Mouse (Mus musculus) lung, postnatal 4 days (tissue): ENCODE measurements at regions not wholly inside any gene's neighbourhood (a gene's known extent, or its start where the extent isn't known, plus 50 kb on each side); places are given as distances from the start of the nearest gene placed in this dataset.

Source experiments
- DNase-seq, 2 experiments: peaks; one replicate each; pipeline ENCODE4 v3.0.0; 2021

DNA sequence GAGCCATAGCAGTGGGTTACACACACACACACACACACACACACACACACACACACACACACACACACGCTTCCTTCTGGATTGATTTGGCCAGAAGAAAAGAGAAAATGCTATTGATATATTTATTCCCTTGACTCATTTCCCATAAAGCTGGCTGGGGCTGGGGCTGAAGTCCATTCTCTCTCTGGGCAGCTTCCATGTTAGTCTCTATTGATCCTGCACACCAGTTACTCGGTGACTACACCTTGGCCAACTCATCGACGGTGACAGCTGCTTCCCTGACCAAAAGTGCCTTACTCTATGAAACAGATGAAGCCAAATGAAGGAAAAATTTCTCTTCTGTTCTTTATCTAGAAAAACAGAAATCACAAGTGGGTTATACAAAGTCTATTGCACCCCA, 82.1 kb downstream of the Snx18 start:
- DNase-seq, result no peak

DNA sequence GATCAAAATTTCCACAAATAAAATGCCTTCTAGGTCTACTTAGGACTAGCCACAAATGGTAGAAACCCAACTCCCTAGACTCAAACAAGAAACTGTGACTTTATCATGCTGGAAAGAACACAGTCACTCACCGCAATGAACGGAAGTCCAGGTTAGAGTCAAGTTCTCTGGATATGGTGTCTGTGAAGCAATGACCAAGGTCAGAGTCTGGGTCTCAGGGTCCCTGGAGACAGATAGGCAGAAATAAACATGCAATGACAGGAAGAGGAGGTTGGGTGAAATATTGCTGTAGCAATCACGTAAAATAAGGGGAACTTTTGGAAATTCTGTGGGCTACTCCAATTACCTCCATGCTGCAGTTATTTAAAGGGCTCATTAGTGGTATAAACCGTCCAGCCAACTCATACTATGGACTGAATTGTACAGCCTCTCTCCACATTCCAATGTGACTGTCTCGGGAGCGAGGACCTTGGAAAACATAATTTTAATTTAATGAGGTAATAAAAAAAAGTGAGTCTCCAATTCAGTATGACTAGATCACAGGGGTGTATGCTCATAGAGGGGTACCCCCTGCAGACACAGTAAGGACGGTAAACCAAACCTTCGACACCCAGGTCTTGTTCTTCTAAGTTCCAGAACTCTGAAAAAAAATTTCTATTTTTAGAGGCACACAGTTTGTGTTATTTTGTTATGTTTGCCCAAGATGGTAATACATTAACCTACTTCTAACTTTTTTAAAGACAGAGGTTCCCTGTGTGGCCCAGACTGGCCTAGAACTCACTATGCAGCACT, 83.5 kb downstream of the Snx18 start:
- no peak for DNase-seq

- DNase-seq, result no peak
Measured at GRCm38 (mm10) chr13:113533884-113534445, 84.4 kb downstream of the Snx18 start.

- DNase-seq, result no peak
Measured at GRCm38 (mm10) chr13:113526997-113527396, 91.4 kb downstream of the Snx18 start.

GRCm38 (mm10) chr13:113523503-113523902, 94.9 kb downstream of the Snx18 start:
- DNase-seq, result no peak

- DNase-seq, result no peak
Measured at GRCm38 (mm10) chr13:113518144-113518543, 100.2 kb downstream of the Snx18 start.

DNA sequence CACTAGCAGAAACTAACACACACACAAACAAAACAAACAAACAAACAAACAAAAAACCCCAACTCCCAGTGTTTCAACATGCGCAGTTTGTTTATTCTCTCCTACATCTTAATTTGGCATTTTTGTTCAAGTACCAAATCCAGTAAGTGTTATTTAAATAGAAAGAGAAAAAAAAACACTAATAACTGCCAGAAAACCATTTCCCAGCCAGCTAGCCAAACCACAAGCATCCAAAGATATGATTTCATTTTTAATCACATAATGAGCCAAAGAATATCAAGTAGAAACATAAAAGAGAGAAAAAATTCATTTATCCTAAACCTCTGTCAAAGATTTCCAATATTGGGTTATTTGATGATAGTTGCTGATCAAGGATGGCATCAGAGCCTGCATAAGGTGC, 102.3 kb downstream of the Snx18 start:
- no peak for DNase-seq

DNA sequence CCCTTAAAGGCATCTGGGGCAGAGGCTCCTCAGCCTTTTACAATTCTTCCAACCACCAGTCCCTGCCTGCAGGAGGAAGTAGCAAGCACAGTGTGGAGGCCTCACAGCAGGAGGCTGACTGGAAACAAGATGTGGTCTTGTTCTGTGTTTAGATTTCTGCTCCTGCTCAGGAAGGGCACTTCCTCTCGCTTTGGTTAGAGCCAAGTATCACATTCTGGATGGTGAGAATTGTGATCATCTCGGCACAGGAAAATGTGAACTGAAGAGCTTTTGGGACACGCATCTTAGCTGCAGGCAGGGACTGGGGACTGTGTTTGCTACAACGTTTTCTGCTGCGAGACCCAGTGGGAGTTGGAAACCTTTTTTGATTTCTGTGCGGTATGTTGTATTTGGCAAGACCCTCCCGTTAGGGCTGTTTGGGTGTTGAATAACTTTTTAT, 103.2 kb downstream of the Snx18 start:
- peak; percentile 48 to 60 for DNase-seq

DNA sequence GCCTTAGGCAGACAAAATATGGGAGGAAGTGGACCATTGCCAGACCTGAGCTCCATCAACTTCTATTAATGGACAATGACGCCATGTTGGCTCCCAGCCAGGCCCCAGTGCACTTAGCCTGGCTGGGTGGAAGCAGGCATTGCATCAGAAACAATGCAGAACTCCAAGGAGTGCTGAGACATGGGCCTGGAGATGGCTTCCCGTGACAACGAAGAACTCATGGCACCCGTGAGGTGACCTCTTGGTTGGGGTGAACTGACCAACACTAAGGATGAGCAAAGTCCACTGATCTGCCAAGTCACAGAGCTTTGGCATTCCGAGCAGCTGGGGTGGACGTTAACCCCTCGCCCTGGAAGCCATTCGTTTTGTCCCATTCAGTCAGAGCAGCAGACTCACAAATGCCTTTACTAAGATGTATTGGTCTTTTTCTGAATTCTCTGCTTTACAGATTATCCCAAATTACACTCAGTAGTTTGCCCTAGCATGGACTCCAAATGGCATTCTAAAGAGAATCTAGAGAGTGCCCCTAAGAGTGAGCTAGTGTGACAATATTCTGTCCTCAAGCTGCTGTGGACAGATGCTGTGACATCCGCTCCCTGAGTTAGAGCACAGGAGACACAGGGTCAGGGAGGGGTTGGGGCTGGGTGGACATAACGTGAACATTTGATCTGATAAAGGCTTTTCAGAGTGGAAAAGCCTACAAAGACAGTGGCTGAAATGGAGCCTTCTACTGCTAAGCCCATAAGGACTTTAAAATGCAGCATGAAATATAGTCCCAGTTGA, 108.8 kb downstream of the Snx18 start:
- DNase-seq, result peak; percentile 92

- DNase-seq, result no peak
Measured at GRCm38 (mm10) chr13:113508124-113508728, 110.1 kb downstream of the Snx18 start.

DNA sequence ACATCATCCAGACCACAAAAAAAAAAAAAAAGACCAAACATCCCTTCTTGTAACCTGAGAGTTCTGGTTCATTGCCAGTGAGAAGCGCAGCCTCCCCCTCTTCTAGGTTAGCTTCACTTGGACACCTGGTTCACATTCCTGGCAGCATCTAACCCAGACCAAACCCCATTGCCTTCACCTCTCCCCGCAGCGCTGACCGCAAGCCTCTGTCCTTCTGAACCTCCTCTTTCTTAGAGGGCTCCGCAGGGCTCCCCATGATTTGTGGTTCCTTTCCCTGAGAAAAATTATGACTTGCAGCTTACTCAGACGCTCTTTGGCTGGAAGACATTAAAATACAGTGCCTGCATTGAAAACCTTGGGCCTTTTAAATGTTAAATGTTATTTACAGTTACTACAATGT, 115.8 kb downstream of the Snx18 start:
- DNase-seq, result no peak

- DNase-seq, result no peak
Measured at GRCm38 (mm10) chr13:113502059-113502458, 116.3 kb downstream of the Snx18 start.

- DNase-seq, result no peak
Measured at GRCm38 (mm10) chr13:113500373-113500990, 117.9 kb downstream of the Snx18 start.

DNA sequence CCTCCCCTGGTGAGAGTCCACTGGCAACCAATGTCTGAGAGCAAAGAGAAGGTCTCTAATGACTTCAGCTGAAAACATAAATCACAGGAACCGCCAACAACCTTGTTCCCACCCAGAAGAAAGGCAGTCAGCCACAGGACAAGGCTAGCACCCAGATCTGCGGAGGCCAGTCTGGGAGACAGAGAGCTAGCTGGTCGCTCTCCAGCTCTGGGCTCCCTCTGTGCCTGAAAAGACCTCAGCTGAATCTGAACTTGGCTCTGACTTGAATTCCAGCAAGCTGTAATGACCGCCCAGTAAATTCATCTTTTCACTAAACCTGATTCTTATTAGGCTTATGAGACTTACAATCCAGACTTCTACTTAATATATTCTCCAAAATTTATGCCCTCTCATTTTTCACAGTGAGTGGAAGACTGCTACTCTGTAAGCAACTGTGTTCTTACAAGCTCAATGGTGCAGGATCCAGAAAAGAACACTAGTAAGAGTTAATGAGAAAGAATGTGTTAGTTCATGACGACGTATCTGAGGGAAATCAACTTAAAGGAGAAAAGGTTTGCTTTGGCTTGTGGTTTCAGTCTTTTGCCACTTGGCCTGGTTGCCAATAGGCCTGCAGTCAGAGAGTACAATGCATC, 119.2 kb downstream of the Snx18 start:
- peak in 1 of 2 experiments; percentile 60 for DNase-seq

GRCm38 (mm10) chr13:113495595-113496285, 122.6 kb downstream of the Snx18 start:
- DNase-seq, result peak in 1 of 2 experiments; percentile 69

DNA sequence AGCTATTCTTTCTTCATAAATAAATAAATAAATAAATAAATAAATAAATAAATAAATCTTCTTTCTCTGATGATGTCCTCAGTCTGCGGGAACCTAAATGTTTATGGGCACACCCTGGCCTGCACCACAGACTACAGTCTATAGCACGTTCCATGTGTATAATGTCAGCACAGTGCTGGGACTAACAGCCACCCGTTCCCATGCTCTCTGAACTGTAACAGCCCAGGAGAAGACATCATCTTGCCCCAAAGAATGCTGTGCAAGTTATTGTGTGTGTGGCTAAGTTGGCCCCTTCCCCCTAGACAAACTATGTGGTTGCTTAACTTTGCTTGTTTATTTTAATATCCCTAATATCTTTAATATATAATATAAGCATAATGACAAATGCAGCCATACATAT, 123.2 kb downstream of the Snx18 start:
- no peak for DNase-seq

- no peak for DNase-seq
Measured at GRCm38 (mm10) chr13:113494688-113495087, 123.7 kb downstream of the Snx18 start.

DNA sequence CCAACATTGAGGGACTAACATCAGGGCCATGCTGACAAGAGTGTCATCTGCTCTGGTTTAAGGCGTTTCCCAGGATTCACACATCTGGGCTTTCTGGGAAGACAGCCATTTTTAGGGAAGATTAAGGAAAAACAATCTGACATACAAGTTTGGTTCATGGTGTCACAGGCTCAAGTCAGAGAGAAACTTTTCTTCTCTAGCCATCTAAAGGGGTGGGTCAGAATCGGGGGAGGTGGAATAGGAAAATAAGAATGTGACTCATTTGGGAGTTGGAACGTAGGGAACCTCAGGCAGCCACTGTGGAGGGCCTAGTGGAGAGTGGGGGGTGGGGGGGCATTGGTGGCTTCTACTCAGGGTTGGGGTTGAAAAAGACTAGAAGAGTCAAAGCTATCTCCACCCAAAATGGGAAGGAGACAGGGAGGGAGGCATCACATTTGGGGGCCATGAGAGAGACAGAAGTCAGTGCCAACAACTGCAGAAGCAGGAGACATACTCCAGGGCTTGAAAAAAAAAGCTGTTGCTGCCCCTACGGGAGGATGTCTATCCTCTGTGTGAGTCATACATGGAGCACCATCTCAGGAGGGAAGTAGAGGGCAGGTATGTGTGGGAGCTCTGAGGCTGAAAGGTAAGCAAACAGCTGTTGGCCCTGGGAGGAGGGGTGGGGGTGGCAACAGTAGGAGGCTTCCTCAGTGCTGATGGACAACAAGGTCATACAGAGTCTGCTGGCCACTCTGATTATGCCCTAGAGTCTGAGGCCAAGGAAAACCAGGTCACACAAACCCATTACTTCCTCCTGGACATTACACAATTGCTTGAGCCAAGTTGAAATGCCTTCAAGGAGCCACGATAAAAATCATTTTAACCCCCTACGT, 128.2 kb downstream of the Snx18 start:
- no peak for DNase-seq

DNA sequence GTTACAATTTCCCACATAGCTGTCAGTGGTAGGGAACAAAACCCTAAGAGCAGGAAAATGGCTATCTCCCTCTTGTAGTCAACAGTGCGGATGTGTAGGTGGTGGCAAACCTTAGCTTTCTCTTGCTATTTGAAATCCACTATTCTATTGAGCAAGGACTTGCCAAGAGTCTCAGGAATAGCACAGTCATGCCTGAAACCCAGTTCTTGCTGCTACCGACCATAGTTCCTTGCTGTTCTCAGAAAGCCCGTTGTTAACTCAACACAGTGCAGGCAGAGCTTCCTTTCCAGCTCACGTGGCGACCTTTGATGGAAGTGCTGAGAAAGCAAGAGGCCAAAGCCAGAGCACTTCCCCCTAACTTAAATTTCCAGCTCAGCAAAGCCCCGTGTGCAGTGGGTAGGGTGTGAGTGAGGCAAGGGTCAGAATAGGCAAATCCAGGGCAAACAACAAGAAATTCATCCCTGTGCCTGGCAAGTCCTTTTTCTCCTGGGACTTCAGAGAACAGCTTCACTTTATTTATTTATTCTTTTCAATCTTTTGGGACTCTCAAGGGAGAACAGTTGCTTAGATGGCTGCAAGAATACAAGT, 131.9 kb downstream of the Snx18 start:
- no peak for DNase-seq

DNA sequence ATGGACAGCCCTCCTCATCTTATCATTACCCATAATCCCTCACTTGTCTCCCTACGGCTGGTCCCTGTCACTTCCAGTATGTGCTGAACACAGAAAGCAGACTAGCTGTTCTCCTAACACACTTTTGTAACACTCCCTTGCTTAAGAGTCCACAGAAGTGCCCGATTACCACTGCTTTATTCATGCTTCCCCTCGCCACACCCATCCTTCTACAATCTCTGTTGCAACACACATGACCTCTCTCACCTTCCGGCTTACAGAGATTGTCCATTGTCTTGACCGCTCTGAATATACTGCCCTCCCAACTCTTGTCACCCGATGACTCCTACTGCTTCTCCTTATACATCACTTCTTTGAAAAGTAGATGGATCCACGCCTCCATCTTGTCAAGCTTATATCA, 132.9 kb downstream of the Snx18 start:
- peak in 1 of 2 experiments; percentile 33 for DNase-seq
